Mouse (Mus musculus) midbrain, embryonic 15.5 days (tissue): ENCODE measurements around the gene Slc35c1. TPM values are rescaled to one million over a fixed set of nuclear protein-coding genes. Genes with fewer than 3 reads are reported as not detected.
A peak's percentile ranks its signal among the peaks of the same experiment; 100 is the strongest.

Experiments used
- ATAC-seq: fragments of 200-750 bp; cut with Nextera tagmentation; replicated peaks from 2 replicates; pipeline ENCODE4 v1.8.0; 2017; ENCODE audit warnings: moderate TSS enrichment
- H3K27ac ChIP-seq: fragments of 300-500 bp; sonication (generic); 2 replicates; pipeline ENCODE4 v1.5.1; 2015; ENCODE audit warnings: mild to moderate bottlenecking, inconsistent platforms
- H3K27me3 ChIP-seq: fragments of 300-500 bp; sonication (generic); replicated peaks from 2 replicates; pipeline ENCODE4 v1.6.1; 2015; ENCODE audit warnings: inconsistent platforms
- H3K36me3 ChIP-seq: fragments of 300-500 bp; sonication (generic); replicated peaks from 2 replicates; pipeline ENCODE4 v1.6.1; 2015; ENCODE audit warnings: inconsistent platforms
- H3K4me1 ChIP-seq: fragments of 300-500 bp; sonication (generic); 2 replicates; pipeline ENCODE4 v1.6.1; 2015; ENCODE audit warnings: inconsistent platforms
- H3K4me2 ChIP-seq: fragments of 300-500 bp; sonication (generic); 2 replicates; pipeline ENCODE4 v1.6.1; 2015; ENCODE audit warnings: inconsistent platforms, mild to moderate bottlenecking, moderate library complexity
- H3K4me3 ChIP-seq: fragments of 300-500 bp; sonication (generic); 2 replicates; pipeline ENCODE4 v1.5.1; 2015; ENCODE audit warnings: mild to moderate bottlenecking, inconsistent platforms
- H3K9ac ChIP-seq: fragments of 300-500 bp; sonication (generic); 2 replicates; pipeline ENCODE4 v1.6.1; 2015; ENCODE audit warnings: mild to moderate bottlenecking, inconsistent platforms
- H3K9me3 ChIP-seq: fragments of 300-500 bp; sonication (generic); 2 replicates; pipeline ENCODE4 v1.6.1; 2016; ENCODE audit warnings: inconsistent platforms
- WGBS: fragments of 180-500 bp; shearing (Covaris S2); methylation state at CpG from one replicate; pipeline ENCODE4 v1.1.7; 2015; ENCODE audit warnings: mixed read lengths; 5-methylcytosine and 5-hydroxymethylcytosine counted together
- polyA plus RNA-seq: library from polyadenylated mRNA; unstranded; fragments of >200 nt; fragmentation: Nextera tagmentation; extraction: Ambion mirVana; gene quantifications from 2 replicates; pipeline ENCODE4 v1.2.1, GENCODE M21; 2015

Gene Slc35c1
- polyA plus RNA-seq, 1 experiment from 2014 or later = 14.4 TPM

DNA sequence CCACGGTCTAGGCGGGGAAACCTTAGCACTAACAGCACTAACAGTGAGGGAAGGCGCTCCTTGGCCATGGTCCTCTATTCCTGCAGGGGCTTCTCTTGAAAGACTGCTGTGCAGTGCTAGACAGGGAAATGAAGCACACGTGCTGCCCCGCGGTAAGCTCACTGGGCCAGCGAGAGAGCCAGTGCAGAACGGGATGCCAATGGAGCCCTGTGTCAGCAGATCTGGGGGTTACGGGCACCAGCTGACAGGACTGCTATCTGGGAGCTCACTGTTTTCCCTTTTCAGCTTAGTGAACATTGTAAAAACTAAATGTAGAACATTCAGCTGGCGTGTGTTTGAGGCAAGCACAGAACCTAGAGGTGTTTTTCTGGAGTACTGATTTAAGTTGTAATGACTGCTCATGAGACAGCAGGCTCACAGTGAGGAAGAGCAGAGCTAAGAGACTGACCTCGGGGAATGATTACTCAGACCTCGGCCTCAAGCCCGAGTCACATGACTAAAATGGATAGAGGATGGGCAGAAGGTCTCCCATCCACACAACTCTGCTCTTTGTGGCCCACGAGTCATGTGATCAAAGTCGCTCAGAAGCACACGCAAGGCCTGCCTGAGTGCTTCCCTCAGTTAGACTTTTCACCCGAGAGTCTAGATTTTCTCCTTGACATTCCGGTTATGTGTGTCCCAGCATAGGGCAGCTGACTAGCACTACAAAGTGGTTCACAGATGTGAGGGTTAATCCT lies 51.9 kb downstream of the Slc35c1 start:
- ATAC-seq = no peak
- H3K27ac ChIP-seq = no peak overlapping the region
- 90% methylated on average over 18 of the region's 18 CpGs for WGBS
- H3K4me2 ChIP-seq = no peak overlapping the region
- no peaks in the 10 kb centered on the region for H3K9me3 ChIP-seq
- no peaks in the 10 kb centered on the region for H3K27me3 ChIP-seq
- no peak overlapping the region for H3K9ac ChIP-seq
- H3K4me3 ChIP-seq = no peak overlapping the region
- no peaks in the 10 kb centered on the region for H3K4me1 ChIP-seq
- peaks cover 68% of the 10 kb centered on the region for H3K36me3 ChIP-seq

DNA sequence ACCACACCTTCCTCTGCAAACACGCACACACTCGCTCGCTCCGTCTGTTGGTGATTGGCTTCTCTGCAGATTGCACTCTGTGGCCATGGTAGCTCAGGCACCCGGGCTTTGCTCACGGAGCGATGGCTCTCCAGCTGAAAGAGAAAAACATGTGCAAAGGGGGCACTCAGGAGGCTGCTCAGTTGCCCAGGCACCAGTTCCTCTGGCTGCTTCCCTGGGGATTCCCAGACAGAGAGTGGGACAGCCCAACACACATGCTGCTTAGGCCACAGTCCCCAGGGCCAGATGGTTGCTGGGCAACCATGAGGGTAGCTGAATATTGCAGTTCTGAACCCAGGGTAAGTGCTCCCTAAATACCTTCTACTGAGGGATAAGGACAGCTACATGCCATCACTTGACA lies 54.7 kb downstream of the Slc35c1 start:
- Histone ChIP-seq H3K4me2 (no peak overlapping the region), H3K4me3 (no peak overlapping the region), H3K4me1 (peaks cover 5% of the 10 kb centered on the region), H3K36me3 (peaks cover 42% of the 10 kb centered on the region), H3K27ac (0 out of 2 replicates have a peak overlapping the region, but pooled peaks have one; percentile 20), H3K9me3 (no peaks in the 10 kb centered on the region), H3K9ac (no peak overlapping the region), H3K27me3 (no peaks in the 10 kb centered on the region)
- ATAC-seq = no peak
- WGBS = 69% methylated on average over 7 of the region's 7 CpGs

DNA sequence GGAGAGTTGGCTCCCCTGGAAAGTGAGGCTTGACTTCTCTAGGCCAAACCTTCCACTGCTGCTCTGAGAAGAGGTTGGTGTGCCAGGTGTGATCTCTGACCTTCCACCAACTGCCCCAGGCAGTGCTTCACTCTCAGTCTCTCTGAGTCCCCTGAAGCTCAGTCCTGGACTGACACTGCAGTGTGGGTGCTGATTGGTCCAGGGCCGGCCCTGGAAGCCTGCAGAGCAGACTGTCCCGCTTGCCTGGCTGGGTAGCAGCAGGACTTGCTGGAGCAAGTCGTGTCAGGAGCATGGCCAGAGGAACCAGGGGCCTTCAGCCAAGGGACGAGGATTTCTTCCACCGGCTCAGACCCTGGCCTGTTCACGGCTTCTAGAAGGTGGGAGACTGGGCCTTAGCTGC lies 55.6 kb downstream of the Slc35c1 start:
- Histone ChIP-seq H3K4me2 (no peak overlapping the region), H3K4me1 (peaks cover 8% of the 10 kb centered on the region), H3K27me3 (no peaks in the 10 kb centered on the region), H3K9ac (no peak overlapping the region), H3K9me3 (no peaks in the 10 kb centered on the region), H3K4me3 (no peak overlapping the region), H3K36me3 (peaks cover 35% of the 10 kb centered on the region), H3K27ac (no peak overlapping the region)
- 90% methylated on average over 6 of the region's 6 CpGs for WGBS
- ATAC-seq = no peak

DNA sequence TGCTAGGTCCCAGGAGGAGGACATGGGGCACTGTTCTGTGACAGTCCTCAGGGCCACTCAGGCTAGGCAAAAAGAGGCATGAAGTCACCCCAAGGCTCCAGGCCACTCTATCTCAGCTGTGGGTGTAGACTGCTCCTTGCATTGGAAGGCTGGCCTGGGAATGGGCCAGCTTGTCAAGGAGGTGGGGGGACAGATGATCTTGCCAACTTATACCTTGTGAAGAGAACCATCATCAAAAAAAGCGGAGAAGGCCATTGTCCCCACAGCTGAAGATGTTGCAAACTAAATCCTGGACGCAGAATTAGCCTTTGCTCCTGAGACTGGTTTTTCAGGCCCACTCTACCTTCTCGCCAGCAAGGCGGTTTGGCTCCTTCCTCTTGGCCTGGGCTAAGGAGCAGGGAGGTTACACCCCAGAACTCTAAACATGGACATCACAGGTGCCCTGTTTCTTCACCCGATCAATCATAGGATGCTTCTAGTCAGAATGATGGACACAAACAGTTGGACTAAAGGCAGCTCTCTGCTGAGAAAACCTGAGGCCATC lies 56.5 kb downstream of the Slc35c1 start:
- Histone ChIP-seq H3K4me1 (peaks cover 17% of the 10 kb centered on the region), H3K36me3 (peaks cover 26% of the 10 kb centered on the region; the same call in 1 of the 2 replicates), H3K27me3 (no peaks in the 10 kb centered on the region), H3K4me2 (no peak overlapping the region), H3K9ac (no peak overlapping the region), H3K27ac (no peak overlapping the region), H3K9me3 (no peaks in the 10 kb centered on the region), H3K4me3 (no peak overlapping the region)
- ATAC-seq = no peak
- WGBS = 96% methylated on average over 5 of the region's 5 CpGs

Other genes starting within 250 kb of the Slc35c1 start
- gene Pex16, start 85.9 kb downstream of the Slc35c1 start, polyA plus RNA-seq = 41.3 and 47.5 TPM in 2 replicates
- gene Large2, start 85.7 kb downstream of the Slc35c1 start, polyA plus RNA-seq = 1.5 and 1.9 TPM in 2 replicates
- gene 1700029I15Rik, start 78.0 kb downstream of the Slc35c1 start, polyA plus RNA-seq = 7.6 and 8.4 TPM in 2 replicates
- 155 and 165 TPM in 2 replicates for gene Mapk8ip1, start 59.3 kb downstream of the Slc35c1 start, polyA plus RNA-seq
- 47.5 and 49.0 TPM in 2 replicates for gene Cry2, start 26.5 kb downstream of the Slc35c1 start, polyA plus RNA-seq
- 48.0 and 49.6 TPM in 2 replicates for gene Chst1, start 139.2 kb upstream of the Slc35c1 start, polyA plus RNA-seq